Mouse (Mus musculus) myocyte (in vitro differentiated cells): Measurements from ENCODE around the gene Slc44a1.

Experiments used
- POLR2A ChIP-seq: IDR thresholded peaks from one replicate; pipeline ENCODE4 v1.6.1; 2011; ENCODE audit warnings: low read depth, mild to moderate bottlenecking, control low read depth, moderate library complexity; ENCODE audit not compliant: insufficient read length
- POLR2AphosphoS2 ChIP-seq: IDR thresholded peaks from one replicate; pipeline ENCODE4 v1.6.1; 2011; ENCODE audit warnings: low read depth, control low read depth; ENCODE audit not compliant: insufficient read length
- TCF12 ChIP-seq: IDR thresholded peaks from one replicate; pipeline ENCODE4 v1.6.1; 2011; ENCODE audit warnings: mild to moderate bottlenecking, control low read depth; ENCODE audit not compliant: poor library complexity, insufficient read depth, severe bottlenecking

GRCm38 (mm10) chr4:53625263-53625662 is 185.1 kb downstream of the Slc44a1 start:
- TF ChIP-seq POLR2A: no peak
- TF ChIP-seq POLR2AphosphoS2: no peak
- no peak for TF ChIP-seq TCF12
